Mouse (Mus musculus): ENCODE measurements at regions not wholly inside any gene's neighbourhood (a gene's known extent, or its start where the extent isn't known, plus 50 kb on each side); places are given as distances from the start of the nearest gene placed in this dataset.

DNA sequence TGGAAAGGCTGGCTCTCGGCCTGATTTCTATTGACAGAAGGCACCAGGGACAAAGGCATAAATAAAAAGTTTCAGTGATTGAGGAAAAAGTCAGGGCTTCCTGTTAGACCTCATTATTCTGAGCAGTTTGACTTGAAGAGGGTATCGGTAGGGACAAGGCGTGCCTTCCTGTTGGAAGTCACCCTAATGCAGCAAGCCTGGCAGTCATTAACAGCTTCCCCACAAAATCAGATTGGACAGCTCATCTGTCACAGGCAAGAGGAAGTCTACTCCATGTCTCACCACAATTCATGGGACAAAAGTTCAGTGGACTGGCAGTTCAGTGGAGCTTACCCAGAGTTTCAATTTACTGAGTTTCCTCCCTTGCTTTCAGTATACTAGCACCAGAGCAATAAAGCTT is 715.5 kb downstream of the Fam181b start:
- no peak for TF ChIP-seq CTCF (IDR thresholded peaks at IDR 0.05; ENCODE audit: low read depth)
- TF ChIP-seq EP300 (IDR thresholded peaks at IDR 0.05; ENCODE audit: low read depth): no peak

Data from liver, postnatal 0 days (tissue).